Mouse (Mus musculus): ENCODE measurements around the gene Tmppe.

The Tmppe gene

DNA sequence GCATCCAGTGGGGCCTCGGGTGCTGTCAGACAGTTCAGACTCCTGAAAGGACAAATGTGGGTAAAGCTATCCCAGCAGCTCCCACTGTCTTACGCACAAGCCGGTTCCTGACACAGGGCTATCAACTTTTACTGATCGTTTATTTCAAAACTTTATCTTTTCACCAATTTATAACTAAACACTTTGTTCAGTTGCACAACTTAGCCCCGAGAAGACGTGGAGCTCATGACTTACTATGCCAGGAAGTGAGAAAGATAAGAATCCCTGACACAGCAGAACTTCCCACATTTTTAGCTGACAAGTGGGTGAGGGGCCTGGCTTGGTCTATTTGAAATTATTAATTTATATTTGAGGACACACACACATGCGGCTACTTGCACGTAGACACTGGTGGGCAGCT lies 6.2 kb upstream of the Tmppe start:
- DNase-seq (ENCODE audit: low spot score in 2 of 2), result no peak

DNA sequence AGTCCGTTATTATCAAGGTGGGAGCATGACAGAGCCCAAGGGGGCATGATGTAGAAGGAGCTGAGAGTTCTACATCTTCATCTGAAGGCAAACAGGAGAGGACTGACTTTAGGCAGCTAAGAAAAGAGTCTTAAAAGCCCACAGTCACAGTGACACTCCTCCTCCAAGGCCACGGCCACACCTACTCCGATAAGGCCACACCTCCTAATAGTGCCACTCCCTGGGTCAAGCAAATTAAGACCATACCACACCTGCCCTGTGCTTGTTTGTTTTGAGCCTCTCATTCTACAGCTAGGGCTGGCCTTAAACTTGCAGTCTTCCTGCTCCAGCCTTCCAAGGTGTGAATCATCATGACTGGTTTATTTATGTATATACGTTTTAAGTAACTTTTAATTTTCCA lies 5.6 kb upstream of the Tmppe start:
- DNase-seq (ENCODE audit: low spot score in 2 of 2), result no peak

DNA sequence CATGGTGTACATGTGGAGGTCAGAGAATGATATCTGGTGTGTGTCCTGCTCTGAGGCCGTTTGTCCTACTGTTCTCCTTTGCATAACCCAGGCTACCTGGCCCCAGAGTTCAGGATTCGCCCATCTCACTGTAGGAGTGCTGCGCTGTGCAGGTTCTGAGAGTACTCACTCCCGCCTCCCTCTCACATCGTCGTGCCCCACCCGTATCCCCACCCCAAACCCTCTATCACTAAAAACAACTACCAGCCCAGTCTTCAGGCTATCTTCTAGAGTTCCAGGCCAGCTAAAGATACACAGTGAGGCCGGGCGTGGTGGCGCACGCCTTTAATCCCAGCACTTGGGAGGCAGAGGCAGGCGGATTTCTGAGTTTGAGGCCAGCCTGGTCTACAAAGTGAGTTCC lies 1.2 kb upstream of the Tmppe start:
- DNase-seq (ENCODE audit: low spot score in 2 of 2), result no peak

DNA sequence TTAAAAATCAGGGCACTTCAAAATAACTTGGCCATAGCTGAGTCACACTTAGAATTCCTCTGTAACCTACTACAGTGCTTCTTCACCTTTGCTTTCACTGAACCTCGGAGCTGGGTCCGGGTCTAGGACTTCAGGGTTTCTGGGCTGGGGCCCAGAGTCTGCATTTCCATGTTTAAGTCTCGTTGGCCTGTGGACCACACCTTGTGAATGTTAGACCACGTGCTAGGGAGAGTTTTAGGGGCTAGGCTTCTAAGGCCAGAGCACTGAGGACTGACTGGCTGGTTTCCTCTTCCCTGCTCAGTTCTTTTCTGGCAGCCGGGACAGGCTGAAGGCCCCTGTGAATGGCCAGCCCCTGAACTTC lies 337 bp upstream of the Tmppe start:
- DNase-seq (ENCODE audit: low spot score in 2 of 2), result no peak

DNA sequence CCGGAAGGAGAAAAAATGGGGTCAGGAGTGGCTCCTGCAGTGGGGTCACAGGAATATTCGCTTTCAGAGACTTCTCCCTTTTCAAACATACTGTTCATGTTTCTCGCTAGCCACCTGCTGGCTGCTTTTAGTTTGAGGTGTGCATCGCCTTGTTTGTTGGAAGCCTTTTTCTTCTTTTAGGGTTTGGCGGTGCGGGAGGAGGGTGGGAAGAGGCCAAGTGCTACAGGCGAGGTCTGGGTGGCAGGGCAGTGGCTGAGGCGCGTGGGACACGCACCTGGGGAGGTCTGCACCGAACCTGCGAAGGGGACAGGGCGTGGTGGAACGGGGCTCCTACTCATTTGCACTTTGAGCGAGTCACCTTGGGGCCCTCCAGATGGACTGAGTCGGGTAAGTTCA lies 778 bp downstream of the Tmppe start:
- no peak for DNase-seq (ENCODE audit: low spot score in 2 of 2)

DNA sequence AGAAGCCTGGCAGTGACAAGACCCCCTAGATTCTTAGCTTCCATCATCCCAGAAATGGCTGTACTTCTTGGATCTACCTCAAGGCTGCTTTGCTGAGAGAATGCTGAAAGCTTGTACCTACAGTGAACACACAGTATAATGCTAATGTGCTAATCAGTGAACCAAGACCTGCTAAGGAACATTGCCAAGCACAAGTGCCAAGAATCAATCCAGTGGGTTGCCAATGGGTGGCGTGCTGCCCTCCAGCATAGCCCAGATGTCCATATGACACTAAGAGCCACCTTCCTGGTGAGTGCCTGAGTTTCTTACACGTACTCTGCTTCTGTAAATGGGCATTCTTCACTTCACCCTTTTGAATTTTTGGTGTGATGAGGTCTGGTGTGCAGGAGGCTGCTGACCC lies 6.8 kb downstream of the Tmppe start:
- no peak for DNase-seq (ENCODE audit: low spot score in 2 of 2)

DNA sequence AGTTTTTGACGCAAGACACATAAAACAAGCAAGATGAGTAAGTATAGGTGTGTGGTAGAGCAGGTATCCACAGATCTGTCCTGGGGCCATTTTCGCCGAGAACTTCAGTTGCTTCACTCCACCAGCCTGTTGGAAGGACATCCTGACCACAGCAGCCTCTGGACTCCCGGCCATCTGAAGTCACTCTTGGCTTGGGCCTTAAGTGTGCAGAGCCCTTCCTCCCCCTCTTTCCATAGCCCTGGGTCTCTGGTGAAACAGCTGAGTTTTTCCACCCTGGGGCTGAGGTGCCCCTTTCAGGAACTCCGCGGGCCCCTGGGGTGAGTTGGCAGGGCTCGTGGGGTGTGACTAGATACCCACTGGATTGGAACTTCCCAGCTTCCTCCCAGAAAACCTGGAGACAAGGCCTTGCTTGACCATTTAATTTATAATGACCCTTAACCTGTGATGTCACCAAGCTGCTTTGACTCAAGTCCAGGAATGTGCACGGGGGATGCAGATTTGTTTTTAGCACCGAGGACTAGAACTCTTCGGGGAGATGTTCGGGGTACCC lies 9.5 kb downstream of the Tmppe start:
- no peak for DNase-seq (ENCODE audit: low spot score in 2 of 2)

DNA sequence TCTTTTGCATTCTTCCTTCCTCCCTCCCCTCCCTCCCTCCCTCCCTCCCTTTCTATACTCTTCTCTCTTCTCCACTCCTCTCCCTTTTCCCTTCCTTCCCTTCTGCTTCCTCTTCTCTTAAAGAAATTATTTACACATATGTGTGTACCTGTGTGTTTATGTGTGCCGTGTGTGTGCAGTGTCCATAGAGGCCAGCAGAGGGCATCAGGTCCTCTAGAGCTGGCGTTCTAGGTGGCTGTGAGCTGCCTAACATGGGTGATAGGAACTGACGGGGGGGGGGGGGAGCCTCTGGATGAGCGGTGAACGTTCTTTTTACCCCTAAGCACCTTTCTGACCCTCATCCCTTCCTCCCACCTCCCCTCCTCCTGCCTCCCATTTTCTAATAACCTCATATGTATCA lies 10.4 kb downstream of the Tmppe start:
- no peak for DNase-seq (ENCODE audit: low spot score in 2 of 2)

DNA sequence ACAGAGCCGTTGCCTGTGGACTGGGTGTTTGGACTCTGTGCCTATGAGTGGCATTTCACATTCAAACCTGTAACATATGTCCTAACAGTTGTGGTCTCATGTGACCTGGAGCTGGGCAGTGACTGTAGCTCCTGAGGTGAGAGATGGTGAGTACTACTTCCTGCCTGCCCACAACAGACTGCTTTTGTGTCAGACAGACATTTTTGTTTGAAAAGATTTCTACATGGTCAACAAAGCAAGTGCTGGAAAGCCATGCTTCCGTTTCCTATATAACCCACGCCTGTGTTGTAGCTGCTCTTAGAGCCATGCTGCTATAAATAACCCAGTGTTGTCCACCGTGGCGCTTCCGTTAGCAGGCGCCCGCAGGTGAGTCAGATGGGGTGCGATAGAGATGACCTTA lies 11.5 kb downstream of the Tmppe start:
- DNase-seq (ENCODE audit: low spot score in 2 of 2), result no peak

DNA sequence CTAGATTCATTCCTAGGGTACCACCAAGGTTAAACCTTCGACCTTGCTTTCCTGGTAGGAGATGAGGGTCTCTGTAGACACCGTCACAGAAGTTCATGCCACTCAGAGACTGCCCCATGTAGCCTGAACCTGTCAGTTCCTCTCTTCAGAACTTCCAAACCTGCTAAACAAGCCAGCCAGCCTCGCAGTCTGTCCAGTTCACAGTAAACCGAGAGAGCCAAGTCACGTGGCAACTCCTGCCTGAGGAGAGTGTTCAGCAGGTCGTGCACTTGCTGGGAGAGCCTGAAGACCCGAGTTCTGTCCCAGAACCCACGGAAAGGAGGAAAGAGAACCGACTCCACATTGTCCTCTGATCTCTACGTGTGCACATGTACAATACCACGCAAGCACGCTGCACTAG lies 13.0 kb downstream of the Tmppe start:
- no peak for DNase-seq (ENCODE audit: low spot score in 2 of 2)

DNA sequence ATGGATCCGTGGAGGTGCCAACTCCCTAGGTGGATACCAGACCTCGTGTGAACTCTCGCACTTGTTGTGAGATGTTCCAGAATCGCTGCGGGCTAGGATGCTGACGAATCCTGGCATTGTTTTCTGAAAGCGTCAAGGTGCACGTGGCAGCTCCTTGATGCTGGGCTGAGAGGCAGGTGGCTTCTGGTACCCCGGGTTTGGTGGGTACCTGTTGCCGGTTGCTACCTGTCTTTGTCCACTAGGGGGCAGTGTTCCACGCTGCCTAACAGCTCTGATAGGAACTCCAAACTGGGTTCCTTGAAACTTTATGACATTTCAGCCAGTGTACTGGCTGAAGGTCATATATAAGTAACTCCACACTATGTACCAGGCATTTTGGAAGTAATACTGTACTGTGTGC lies 14.8 kb downstream of the Tmppe start:
- DNase-seq (ENCODE audit: low spot score in 2 of 2), result no peak

DNA sequence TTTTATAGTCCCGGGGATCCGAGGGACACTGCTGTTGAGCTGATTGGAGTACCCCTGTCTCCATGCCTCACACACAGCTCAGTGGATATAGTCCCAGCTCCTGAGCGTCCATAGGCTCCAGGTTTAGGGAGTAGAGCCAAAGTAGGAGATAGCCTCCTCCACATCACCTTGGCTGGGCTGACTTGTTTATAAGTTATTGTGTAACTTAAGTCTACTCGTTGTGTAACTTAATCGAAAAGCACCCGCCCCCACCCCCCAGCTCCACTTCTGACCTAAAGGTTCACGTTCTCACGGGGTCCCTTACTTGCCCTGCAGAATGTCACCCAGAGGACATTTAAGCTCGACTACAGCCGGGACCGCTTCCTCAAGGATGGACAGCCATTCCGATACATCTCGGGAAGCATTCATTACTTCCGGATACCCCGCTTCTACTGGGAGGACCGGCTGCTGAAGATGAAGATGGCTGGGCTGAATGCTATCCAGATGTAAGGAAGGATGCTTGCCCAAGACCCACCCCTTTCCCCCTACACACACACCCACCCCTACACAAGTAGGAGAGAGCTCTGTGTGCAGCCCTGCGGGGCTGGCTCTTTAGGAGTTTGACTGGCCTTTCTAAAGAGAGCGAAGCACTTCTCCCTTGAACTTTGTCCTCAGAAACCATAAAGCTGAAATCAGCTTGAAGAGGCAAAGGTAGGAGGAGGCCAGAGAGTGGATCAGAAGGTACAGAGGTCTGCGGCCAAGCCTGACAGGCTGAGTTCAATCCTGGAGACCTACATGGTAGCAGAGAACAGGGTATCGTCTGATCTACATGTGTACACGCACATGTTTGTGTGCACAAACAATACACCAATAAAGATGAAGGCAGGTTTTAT lies 16.0 kb downstream of the Tmppe start:
- DNase-seq (ENCODE audit: low spot score in 2 of 2), result no peak

DNA sequence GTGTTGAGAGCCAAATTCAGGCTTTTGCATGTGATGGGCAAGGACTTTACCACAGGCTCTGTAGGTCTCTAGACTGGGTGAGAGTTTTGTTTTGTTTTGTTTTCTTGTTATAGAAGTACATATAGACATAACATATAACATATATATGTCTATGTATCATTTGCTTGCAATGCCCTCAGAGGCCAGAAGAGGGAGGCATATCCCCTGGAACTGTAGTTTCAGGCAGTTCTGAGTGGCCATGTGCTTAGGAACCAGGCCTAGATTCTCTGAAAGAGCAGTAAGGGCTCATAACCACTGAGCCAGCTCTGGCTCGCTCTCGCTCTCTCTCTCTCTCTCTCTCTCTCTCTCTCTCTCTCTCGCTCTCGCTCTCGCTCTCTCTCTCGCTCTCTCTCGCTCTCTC lies 17.3 kb downstream of the Tmppe start:
- no peak for DNase-seq (ENCODE audit: low spot score in 2 of 2)

DNA sequence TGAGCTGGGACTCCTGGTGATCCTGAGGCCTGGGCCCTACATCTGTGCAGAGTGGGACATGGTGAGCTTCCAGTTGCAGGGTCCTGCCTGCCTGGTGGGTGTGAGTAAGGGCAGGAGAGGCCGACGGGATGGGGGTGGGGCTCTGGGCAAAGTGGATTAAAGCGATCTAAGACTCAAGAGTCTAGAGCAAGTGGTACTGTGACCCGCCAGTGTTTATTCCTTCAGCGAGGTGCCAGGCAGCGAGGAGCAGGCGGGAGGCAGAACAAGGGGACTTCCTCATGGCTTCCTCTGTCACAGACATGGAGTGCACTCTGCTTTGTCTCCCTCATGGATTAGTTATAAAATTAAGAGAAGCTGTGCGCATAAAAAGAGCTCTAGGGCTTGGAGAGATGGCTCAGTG lies 19.5 kb downstream of the Tmppe start:
- no peak for DNase-seq (ENCODE audit: low spot score in 2 of 2)

DNA sequence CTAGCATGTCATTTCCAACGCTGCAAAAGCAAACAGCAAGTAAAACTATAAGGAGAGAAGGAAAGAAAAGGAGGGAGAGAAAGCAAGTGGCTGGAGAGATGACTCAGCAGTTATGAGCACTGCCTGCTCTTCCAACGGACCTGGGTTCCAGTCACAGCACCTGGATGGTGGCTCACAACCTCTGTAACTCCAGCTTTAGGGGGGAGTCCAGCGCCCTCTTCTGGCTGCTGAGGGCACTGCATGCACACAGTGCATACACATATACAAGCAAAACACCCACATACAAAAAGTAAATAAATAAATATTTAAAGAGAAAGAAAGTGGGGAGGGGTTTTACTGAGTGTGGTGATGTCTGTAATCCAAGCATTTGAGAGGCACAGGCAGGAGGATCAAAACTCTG lies 20.1 kb downstream of the Tmppe start:
- no peak for DNase-seq (ENCODE audit: low spot score in 2 of 2)

DNA sequence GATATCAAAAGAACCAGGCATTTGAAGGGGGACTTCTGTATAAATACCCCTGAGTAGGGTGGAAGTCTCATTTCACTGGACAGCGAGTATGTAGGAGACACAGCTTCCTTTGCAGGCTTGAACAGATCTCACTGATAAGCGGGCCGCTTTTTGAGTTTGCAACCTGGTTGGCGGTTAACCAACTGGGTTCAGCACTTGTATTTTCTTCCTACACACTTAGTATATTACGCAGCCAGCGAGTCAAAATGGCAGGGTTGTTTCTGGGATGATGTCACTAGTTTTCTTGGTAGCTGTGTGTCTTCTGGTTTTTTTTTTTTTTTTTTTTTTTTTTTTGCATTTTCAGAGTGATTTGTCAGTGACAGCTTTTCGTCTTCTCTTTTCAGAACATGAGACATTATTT lies 20.9 kb downstream of the Tmppe start:
- no peak for DNase-seq (ENCODE audit: low spot score in 2 of 2)

DNA sequence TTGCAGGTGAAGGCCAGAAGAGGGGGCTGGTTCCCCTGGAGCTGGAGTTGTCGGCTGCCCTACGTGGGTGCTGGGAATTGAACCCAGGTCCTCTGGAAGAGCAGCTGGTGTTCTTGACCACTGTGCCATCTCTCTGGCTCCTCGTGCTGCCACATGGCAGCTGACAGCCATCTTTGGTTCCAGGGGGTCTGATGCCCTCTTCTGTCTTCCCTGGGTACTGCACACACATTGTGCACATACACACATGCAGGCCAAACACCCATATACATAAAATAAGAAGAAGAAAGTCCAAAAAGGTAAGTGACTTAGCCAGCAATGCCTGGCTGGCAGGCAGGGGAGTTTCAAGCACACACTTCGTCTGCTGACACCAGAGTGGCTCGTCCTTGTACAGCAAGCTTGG lies 24.7 kb downstream of the Tmppe start:
- no peak for DNase-seq (ENCODE audit: low spot score in 2 of 2)

DNA sequence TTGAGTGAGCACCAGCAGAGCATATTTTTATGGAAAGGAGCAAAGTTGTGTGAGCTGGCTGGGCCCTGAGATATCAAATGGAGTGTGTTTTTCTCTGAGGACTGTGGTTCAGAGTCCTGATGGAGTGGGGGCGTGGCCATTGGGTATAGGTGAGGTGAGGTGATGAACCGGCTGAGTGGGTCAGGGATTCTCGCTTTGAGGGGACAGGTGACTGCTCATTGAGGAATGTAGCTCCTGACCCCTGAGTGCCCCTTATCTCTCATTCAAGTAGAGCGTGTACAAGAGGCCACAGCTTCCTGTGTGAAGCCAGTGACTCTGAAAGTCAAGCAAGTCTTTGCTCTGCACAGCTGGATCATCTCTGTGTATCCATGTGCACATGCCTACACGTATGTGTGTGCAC lies 25.3 kb downstream of the Tmppe start:
- DNase-seq (ENCODE audit: low spot score in 2 of 2), result no peak

DNA sequence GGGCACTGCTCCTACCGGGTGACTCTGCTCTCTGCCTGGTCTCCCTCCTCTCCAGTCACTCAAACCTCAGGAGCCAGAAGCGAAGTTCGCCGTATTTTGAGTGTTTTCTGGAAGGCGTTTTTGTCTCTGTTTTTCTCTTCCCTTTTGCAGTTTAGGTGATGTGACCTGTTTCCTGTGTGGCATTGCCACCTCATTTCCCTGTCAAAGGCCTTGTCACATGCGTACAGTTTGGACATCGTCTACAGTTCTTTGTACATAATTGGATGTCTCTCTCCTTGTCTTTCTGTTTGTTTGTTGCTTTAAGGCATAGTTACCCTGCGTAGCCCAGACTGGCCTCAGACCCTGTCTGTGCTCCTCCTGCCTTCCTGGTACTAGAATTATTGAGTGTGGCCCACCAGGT lies 26.5 kb downstream of the Tmppe start:
- DNase-seq (ENCODE audit: low spot score in 2 of 2), result no peak

DNA sequence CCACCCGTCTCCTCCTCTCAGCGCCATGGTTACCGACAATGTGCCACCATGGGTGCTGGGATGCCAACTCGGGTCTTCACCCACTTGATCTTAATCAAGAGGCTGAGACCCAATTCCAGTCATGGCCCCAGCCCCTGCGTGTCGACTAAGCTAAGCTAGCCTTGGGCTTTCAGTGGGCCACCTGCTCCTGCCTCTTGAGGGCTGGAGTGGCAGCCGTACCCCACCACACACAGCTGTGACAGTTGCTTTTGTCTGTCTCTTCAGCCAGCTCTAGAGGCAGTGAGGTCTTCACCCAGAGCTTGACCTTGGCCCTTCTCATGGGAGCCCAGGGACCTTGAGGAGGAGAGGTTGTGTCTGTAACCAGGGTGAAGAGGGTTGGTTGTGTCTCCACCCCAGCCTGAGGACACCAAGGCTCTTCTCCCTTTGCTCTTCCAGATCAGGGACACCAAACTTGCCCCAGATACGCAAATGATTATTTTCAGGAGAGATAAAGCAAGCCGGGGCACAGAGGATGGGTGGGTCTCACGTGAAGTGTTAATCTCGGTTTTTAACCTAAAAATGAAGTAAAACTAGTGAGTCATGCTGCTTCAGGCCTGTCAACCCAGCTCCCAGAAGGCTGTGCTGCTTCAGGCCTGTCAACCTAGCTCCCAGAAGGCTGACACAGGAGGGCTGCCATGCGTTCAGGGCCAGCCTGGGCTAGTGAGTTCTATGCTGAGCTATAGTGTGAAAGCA lies 27.4 kb downstream of the Tmppe start:
- no peak for DNase-seq (ENCODE audit: low spot score in 2 of 2)

DNA sequence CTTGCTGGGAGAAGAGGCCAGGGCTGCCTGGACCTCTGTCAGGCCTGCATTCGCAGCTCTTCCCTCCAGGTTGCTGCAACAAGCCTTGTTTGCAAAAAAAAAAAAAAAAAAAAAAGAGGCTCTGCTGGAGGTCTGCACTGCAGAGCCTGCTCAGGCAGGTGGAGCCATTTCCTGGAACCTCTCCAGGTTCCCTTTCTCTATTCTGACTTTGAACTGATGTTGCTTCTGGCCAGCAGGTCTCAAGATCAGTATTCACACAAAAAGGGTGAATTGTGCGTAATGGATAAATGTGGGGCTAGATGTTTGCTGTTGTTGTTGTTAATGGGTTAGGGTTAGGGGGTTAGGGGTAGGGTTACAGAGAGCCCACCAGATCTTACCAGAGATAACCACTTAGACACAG lies 34.8 kb downstream of the Tmppe start:
- DNase-seq (ENCODE audit: low spot score in 2 of 2), result no peak

DNA sequence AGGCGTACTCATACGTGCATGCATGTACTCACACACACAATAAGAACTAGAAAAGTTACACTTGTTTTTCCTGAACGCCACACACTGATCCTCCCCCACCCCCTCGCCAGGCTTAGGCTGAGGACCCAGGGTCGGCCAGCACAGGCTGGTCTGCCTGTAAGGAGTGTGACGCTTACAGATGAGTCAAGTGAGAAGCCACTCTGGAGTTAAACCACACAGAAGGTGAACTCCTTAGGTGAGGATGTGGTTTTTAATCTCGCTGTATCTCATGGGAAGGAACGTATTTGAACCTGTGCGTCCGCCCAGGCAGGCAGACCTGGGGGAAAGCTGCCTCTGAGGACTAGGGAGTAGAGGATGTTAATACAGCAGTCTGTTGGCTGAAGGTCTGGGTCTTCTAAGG lies 39.6 kb downstream of the Tmppe start:
- DNase-seq (ENCODE audit: low spot score in 2 of 2), result no peak

DNA sequence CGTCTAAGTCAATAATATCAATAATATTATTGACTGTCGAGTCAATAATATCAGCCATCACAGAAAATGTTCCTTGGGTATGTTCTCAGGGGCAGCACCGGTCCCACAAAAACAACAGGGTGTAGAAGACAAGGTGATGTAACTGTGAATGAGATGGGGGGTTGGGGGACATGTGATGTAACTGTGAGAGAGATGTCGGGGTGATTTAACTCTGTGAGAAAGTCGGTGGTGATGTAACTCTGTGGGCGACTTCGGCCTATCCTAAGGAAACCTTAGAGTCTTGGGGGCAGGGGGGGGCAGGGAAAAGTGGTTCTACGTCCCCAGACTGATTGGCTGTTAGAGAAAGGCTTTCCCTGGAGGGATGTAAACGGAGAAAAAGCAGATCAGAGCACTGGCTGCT lies 41.3 kb downstream of the Tmppe start:
- DNase-seq (ENCODE audit: low spot score in 2 of 2), result no peak

Data from heart, adult 9 months (tissue).